Mouse (Mus musculus) thymus, adult 2 months (tissue): Measurements from ENCODE around the gene Mmp14. TPM values are rescaled to one million over a fixed set of nuclear protein-coding genes. Genes with fewer than 3 reads are reported as not detected.

Experiments used
- DNase-seq: peaks from one replicate; pipeline ENCODE4 v3.0.0; 2021
- H3K27ac ChIP-seq: fragments of 200-500 bp; 2 replicates; pipeline ENCODE4 v1.5.1; 2012; ENCODE audit warnings: low read length, control low read depth; ENCODE audit not compliant: control insufficient read depth, insufficient read depth
- H3K27me3 ChIP-seq: fragments of 200-500 bp; 2 replicates; pipeline ENCODE4 v1.6.1; 2012; ENCODE audit warnings: mild to moderate bottlenecking, low read length, moderate library complexity, mixed read lengths; ENCODE audit not compliant: control insufficient read depth, insufficient read depth
- H3K36me3 ChIP-seq: fragments of 200-500 bp; 2 replicates; pipeline ENCODE4 v1.6.1; 2012; ENCODE audit warnings: mild to moderate bottlenecking, low read length, moderate library complexity; ENCODE audit not compliant: control insufficient read depth, insufficient read depth
- H3K4me1 ChIP-seq: fragments of 200-500 bp; replicated peaks from 2 replicates; pipeline ENCODE4 v1.6.1; 2012; ENCODE audit warnings: low read length; ENCODE audit not compliant: control insufficient read depth, insufficient read depth
- H3K4me3 ChIP-seq: fragments of 200-500 bp; 2 replicates; pipeline ENCODE4 v1.5.1; 2012; ENCODE audit warnings: mild to moderate bottlenecking, low read length, control low read depth, moderate library complexity; ENCODE audit not compliant: control insufficient read depth, insufficient read depth
- CTCF ChIP-seq: fragments of 200-500 bp; IDR thresholded peaks from 2 replicates; pipeline ENCODE4 v1.5.1; 2012; ENCODE audit warnings: mild to moderate bottlenecking, control low read depth, low read length, moderate library complexity, borderline replicate concordance; ENCODE audit not compliant: control insufficient read depth, poor library complexity, insufficient read depth; ENCODE audit errors: extremely low read depth
- POLR2A ChIP-seq: fragments of 200-500 bp; IDR thresholded peaks from 2 replicates; pipeline ENCODE4 v1.6.1; 2012; ENCODE audit warnings: mild to moderate bottlenecking, low read length, control low read depth, moderate library complexity; ENCODE audit not compliant: control insufficient read depth, poor library complexity, insufficient read depth; ENCODE audit errors: extremely low read depth
- WGBS: fragments of 180-500 bp; shearing (Covaris S2); methylation state at CpG from one replicate; pipeline ENCODE4 v1.1.7; 2018; 5-methylcytosine and 5-hydroxymethylcytosine counted together
- polyA plus RNA-seq: library from polyadenylated mRNA; depleted of rRNA; stranded (reverse); fragments of >200 nt; gene quantifications from 2 replicates; pipeline ENCODE4 v1.2.3, GENCODE M21; 2012

Mmp14 gene
- polyA plus RNA-seq, 1 experiment, result 76.5 TPM

DNA sequence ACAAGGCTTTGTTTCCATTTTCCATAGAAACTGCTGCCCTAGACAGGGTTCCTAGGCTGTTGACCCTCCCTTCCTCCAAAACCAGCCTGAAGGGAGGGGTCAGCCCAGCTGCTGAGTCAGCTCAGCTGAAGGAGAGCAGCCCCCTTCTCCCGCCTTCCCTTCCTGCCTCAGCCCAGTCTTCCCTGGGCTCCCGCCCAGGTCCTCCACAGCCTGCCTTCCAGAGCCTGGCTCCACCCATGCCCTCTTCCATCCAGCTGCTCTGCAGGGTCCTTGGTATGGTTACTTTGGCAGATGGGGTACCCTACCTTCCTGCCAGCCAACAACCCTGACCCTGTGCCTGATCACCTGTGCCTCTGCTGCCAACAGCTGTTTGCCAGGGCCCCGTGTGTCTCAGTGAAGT is 11.8 kb downstream of the Mmp14 start:
- WGBS, result 70% methylated on average over 3 of the region's 3 CpGs
- Histone ChIP-seq H3K27ac (no peak overlapping the region), H3K36me3 (no peaks in the 10 kb centered on the region), H3K4me1 (peaks cover 8% of the 10 kb centered on the region), H3K27me3 (no peaks in the 10 kb centered on the region), H3K4me3 (no peak overlapping the region)
- TF ChIP-seq POLR2A (no peak), CTCF (no peak)
- DNase-seq, result no peak

DNA sequence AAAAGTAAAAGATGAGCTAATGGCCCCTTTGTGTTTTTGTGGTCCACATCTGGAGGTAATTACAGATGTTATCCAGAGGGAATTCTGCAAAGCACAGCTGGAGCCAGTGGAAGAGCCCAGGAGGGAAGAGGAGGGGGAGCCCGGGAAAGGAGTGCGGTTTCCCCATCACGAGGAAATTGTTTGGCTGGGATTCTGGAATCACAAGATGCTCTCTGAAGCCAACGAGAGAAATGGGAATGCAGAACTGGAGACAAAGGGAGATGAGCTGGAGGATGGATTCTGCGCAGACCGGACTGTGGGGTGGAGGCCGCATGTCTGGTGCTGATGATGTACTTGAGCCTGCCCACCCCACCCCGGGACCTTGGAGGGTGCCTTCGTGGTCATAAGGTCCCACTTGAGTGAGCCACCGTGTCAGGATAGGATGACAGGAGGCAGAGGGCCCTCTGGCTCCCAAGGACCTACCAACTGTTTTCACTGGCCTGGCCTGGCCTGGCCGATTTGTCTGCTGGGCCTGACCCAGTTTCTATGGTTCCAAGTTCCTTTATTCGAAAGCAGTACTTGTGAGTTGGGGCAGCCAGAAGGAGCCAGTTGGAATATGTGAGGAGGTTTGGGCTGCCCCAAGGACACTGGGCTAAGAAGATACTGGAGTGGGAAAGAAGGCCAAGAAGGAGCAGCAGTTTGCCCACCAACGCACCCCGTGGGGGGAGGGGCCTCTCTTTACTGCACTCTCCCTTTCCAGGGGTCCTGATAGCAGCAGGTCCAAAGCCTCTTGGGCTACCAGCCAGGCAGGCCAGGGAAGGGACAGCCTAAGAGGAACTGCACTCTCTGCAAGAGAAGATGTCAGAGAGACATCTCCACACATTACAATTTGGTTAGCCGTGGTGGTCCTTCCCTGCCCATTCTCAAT is 12.6 kb downstream of the Mmp14 start:
- H3K36me3 ChIP-seq, result no peaks in the 10 kb centered on the region
- H3K4me1 ChIP-seq, result peaks cover 14% of the 10 kb centered on the region
- no peak for DNase-seq
- TF ChIP-seq POLR2A (no peak), CTCF (no peak)
- H3K27ac ChIP-seq, result no peak overlapping the region
- H3K27me3 ChIP-seq, result no peaks in the 10 kb centered on the region
- no peak overlapping the region for H3K4me3 ChIP-seq
- WGBS, result 93% methylated on average over 15 of the region's 15 CpGs

GRCm38 (mm10) chr14:54445476-54445875 is 14.1 kb downstream of the Mmp14 start:
- no peak for DNase-seq
- TF ChIP-seq POLR2A, result no peak
- TF ChIP-seq CTCF, result no peak
- Histone ChIP-seq H3K27ac (no peak overlapping the region), H3K36me3 (no peaks in the 10 kb centered on the region), H3K4me3 (no peak overlapping the region), H3K27me3 (no peaks in the 10 kb centered on the region), H3K4me1 (peaks cover 18% of the 10 kb centered on the region)
- WGBS, result 83% methylated on average over 3 of the region's 3 CpGs

DNA sequence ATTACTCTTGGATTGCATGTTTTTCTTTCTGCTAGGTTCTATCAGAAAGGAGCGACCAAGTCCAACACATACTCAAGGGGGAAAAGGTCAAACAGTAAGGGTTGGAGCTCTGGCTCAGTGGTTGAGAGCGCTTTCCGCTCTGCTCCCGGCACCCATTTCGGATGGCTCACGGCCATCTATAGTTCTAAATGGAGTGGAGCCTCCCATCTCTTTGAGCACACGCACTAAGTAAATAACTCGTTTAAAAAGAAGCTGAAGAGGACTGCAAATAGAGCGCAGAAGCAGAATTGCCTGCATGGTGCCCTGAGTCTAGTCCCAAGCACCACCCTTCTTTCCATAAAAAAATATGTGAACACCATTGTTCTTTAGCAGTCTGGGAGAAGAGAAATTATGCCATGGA is 22.2 kb downstream of the Mmp14 start:
- DNase-seq, result no peak
- no peaks in the 10 kb centered on the region for H3K36me3 ChIP-seq
- no peaks in the 10 kb centered on the region for H3K27me3 ChIP-seq
- TF ChIP-seq POLR2A (no peak), CTCF (no peak)
- peaks cover 8% of the 10 kb centered on the region for H3K4me1 ChIP-seq
- 95% methylated on average over 9 of the region's 9 CpGs for WGBS
- H3K4me3 ChIP-seq, result no peak overlapping the region
- no peak overlapping the region for H3K27ac ChIP-seq

DNA sequence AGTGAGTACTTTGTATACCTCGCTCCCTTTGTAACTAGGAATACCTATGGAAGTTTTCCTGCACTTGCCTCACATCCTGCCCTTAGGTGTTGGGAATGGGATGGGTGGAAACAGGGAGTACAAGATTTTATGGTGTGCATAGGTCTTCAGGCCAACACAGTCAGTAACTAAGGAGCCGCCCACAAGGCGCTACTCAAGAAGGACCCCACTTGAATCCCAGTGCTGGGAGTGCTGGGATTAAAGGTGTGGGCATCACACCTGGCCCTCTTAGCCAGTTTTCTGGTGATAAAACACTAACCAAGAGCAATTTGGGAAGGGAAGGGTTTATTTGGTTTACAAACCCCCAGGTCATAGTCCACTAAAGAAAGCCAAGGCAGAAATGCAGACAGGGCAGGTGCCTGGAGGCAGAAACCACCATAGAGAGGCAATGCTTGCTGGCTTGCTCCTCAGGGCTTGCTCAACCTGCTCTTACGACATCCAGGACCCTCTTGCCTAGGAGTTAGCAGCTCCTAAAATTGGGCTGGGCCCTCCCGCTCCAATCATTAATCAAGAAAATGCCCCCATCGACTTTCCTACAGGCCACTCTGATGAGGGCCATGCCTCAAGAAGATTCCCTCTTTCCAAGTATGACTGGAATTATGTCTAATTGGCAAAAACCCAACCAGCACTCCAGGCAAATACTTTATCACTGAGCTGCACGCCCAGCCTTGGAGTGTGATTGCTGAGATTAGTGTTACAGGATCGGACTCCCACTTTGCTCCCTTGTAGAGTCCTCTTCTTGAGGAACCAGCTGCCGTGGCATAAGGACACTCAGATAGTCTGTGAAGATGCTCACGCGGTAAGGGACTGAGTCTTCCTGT is 23.5 kb downstream of the Mmp14 start:
- H3K4me3 ChIP-seq, result no peak overlapping the region
- H3K27ac ChIP-seq, result no peak overlapping the region
- DNase-seq, result no peak
- H3K36me3 ChIP-seq, result no peaks in the 10 kb centered on the region
- WGBS, result 91% methylated on average over 11 of the region's 11 CpGs
- H3K4me1 ChIP-seq, result no peaks in the 10 kb centered on the region
- no peak for TF ChIP-seq POLR2A
- TF ChIP-seq CTCF, result no peak
- no peaks in the 10 kb centered on the region for H3K27me3 ChIP-seq

- no peak for DNase-seq
- Histone ChIP-seq H3K4me1 (no peaks in the 10 kb centered on the region), H3K27me3 (no peaks in the 10 kb centered on the region), H3K27ac (no peak overlapping the region), H3K36me3 (no peaks in the 10 kb centered on the region), H3K4me3 (no peak overlapping the region)
- TF ChIP-seq POLR2A, result no peak
- no peak for TF ChIP-seq CTCF
- 95% methylated on average over 14 of the region's 14 CpGs for WGBS
Measured at GRCm38 (mm10) chr14:54457907-54458569, 26.6 kb downstream of the Mmp14 start.
